Mouse (Mus musculus): ENCODE measurements at regions not wholly inside any gene's neighbourhood (a gene's known extent, or its start where the extent isn't known, plus 50 kb on each side); places are given as distances from the start of the nearest gene placed in this dataset.

DNA sequence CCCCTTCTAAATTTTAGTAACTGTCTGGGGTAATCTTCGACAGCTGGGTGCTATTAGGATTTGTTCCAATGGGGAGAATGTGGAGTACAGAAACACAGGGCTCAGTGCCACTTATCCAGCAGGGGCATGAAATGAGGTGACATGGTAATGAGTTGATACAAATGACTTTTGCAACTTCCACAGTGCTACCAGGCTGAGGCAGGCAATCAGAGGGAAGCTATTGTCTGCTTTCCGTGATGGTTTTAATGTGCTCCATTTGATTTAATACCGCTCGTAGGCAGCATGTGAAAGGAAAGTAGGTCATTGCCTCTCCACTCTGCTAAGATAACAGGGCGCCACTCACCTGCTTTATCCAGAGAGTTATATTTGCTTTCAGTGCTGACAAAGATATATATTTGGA, 832.3 kb upstream of the Pabpc4l start:
- TF ChIP-seq CTCF (IDR thresholded peaks at IDR 0.05; ENCODE audit: borderline replicate concordance, extremely low read depth, insufficient read depth, insufficient read length): no peak
- TF ChIP-seq POLR2A (IDR thresholded peaks at IDR 0.05; ENCODE audit: borderline replicate concordance, extremely low read depth, insufficient read depth, insufficient read length, poor library complexity, severe bottlenecking): no peak
